Mouse (Mus musculus): Measurements from ENCODE around the gene Slc6a4. TPM values are rescaled to one million over a fixed set of nuclear protein-coding genes. Genes with fewer than 3 reads are reported as not detected.

Slc6a4 gene
- polyA plus RNA-seq, 1 experiment from 2014 or later: 2.8 TPM

MicroRNAs within 50 kb of the gene (microRNA counts, 519-probe panel; counts per million panel counts)
- 3,633 counts per million, percentile 84 among the panel's probes with 10 or more counts for microRNA mmu-miR-423-3p
- 3,411 counts per million, percentile 79 among the panel's probes with 10 or more counts for microRNA mmu-miR-423-5p

Small RNAs within 50 kb of the gene (microRNA-seq; reads per million reads assigned to microRNA genes)
- 4,421 reads per million, percentile 91 among the genes with 10 or more reads in this experiment for gene Mir423

Other genes with a start within 250 kb of the Slc6a4 start
- gene Gosr1, start 235.0 kb upstream of the Slc6a4 start, polyA plus RNA-seq (2015; fragmentation: Nextera tagmentation; extraction: Ambion mirVana): 34.0 and 34.8 TPM in 2 replicates
- gene Cpd, start 151.6 kb upstream of the Slc6a4 start, polyA plus RNA-seq (2015; fragmentation: Nextera tagmentation; extraction: Ambion mirVana): 12.3 and 13.9 TPM in 2 replicates
- 3.2 and 4.1 TPM in 2 replicates for gene Tmigd1, start 96.4 kb upstream of the Slc6a4 start, polyA plus RNA-seq (2015; fragmentation: Nextera tagmentation; extraction: Ambion mirVana)
- gene Blmh, start 73.8 kb upstream of the Slc6a4 start, polyA plus RNA-seq (2015; fragmentation: Nextera tagmentation; extraction: Ambion mirVana): 190 and 196 TPM in 2 replicates
- 63.9 and 75.1 TPM in 2 replicates for gene Nsrp1, start 79.8 kb downstream of the Slc6a4 start, polyA plus RNA-seq (2015; fragmentation: Nextera tagmentation; extraction: Ambion mirVana)
- gene Efcab5, start 190.4 kb downstream of the Slc6a4 start, polyA plus RNA-seq (2015; fragmentation: Nextera tagmentation; extraction: Ambion mirVana): 0.09 and 0.37 TPM in 2 replicates
- 7.4 and 9.4 TPM in 2 replicates for gene Ssh2, start 217.7 kb downstream of the Slc6a4 start, polyA plus RNA-seq (2015; fragmentation: Nextera tagmentation; extraction: Ambion mirVana)

Data from kidney, embryonic 16.5 days (tissue).